Comparison of ENCODE assay signal across 10 mouse cellular contexts in genomic region chr14:78850666-78851065, GRCm38 (mm10). TPM values are rescaled to one million over a fixed set of nuclear protein-coding genes. Genes with fewer than 3 reads are reported as not detected.
DNase-seq lines count a peak whose midpoint lies in the region; ATAC-seq and TF ChIP-seq lines count a peak whose summit lies in the region.
"Had no signal": no experiment of that assay in that cellular context is flagged by ENCODE, and none has a peak within 500 bp of the region (broad histone marks: within the 10 kb centered on the region; RNA-seq: fewer than 3 reads in every experiment).

No protein-coding gene starts in this region.

- no peak for TF ChIP-seq CTCF in liver, adult 2 months (IDR thresholded peaks at IDR 0.05; ENCODE audit: low read depth, low read length)

- no peak for ATAC-seq in lung, embryonic 16.5 days (ENCODE audit: low read depth)
- ATAC-seq in hindbrain, embryonic 15.5 days (ENCODE audit: low FRiP score, low read depth) = peak; percentile 58; the same call in 1 of the 2 replicates

- no peaks in the 10 kb centered on the region for H3K36me3 ChIP-seq in lung, embryonic 16.5 days (ENCODE audit: control insufficient read depth, insufficient read depth, low read length)
- no peaks in the 10 kb centered on the region for H3K36me3 ChIP-seq in hindbrain, embryonic 15.5 days
- H3K36me3 ChIP-seq in liver, adult 2 months (ENCODE audit: control insufficient read depth, insufficient read depth, low read length) = no peaks in the 10 kb centered on the region
- H3K36me3 ChIP-seq: embryonic facial prominence, embryonic 15.5 days; lung, embryonic 15.5 days had no signal

- intact Hi-C loops in left cerebral cortex, postnatal 14 days (cut with DNase I) = loop anchor here (5.0 kb wide), 3 partner anchors 87 to 257 kb away; no protein-coding TSS in a partner anchor

- peak overlapping the region; percentile 16; the same call in 1 of the 2 replicates for H3K4me2 ChIP-seq in lung, embryonic 16.5 days (ENCODE audit: low read depth, low read length)
- H3K4me2 ChIP-seq in hindbrain, embryonic 15.5 days = peak overlapping the region; percentile 12; the same call in 1 of the 2 replicates

- no peak overlapping the region for H3K4me3 ChIP-seq in lung, embryonic 16.5 days (ENCODE audit: low read length)
- no peak overlapping the region for H3K4me3 ChIP-seq in hindbrain, embryonic 15.5 days
- no peak overlapping the region for H3K4me3 ChIP-seq in liver, adult 2 months (ENCODE audit: insufficient read depth, low read depth, low read length)
- H3K4me3 ChIP-seq: embryonic facial prominence, embryonic 15.5 days; lung, embryonic 15.5 days had no signal

- WGBS in lung, embryonic 16.5 days = 17% methylated on average over 8 of the region's 8 CpGs
- 16% methylated on average over 8 of the region's 8 CpGs for WGBS in hindbrain, embryonic 15.5 days
- 14% methylated on average over 8 of the region's 8 CpGs for WGBS in liver, adult 2 months

- TF ChIP-seq POLR2A in liver, adult 2 months (IDR thresholded peaks at IDR 0.05; ENCODE audit: extremely low read depth, insufficient read depth, low read length) = no peak

- no peak for DNase-seq in lung, postnatal 14 days
- peak; percentile 100 for DNase-seq in liver, adult 2 months (ENCODE audit: extremely low read depth, low read depth, low spot score)
- peak; percentile 81 for DNase-seq in yolk sac, embryonic 10.5 days (ENCODE audit: low spot score)
- no peak for DNase-seq in cerebellum, postnatal 25 days
- DNase-seq in left cerebral cortex, postnatal 14 days (ENCODE audit: low spot score in 2 of 2) = no peak
- DNase-seq in gastrocnemius, adult 18-20 months (ENCODE audit: low spot score) = no peak

- H3K27me3 ChIP-seq in lung, embryonic 16.5 days (ENCODE audit: control insufficient read depth, insufficient read depth, low read depth, low read length) = no peaks in the 10 kb centered on the region
- no peaks in the 10 kb centered on the region for H3K27me3 ChIP-seq in hindbrain, embryonic 15.5 days
- H3K27me3 ChIP-seq in liver, adult 2 months (ENCODE audit: control insufficient read depth, insufficient read depth, low read length) = no peaks in the 10 kb centered on the region
- H3K27me3 ChIP-seq: embryonic facial prominence, embryonic 15.5 days; lung, embryonic 15.5 days had no signal

- no peak overlapping the region for H3K9ac ChIP-seq in lung, embryonic 16.5 days (ENCODE audit: low read length)
- no peak overlapping the region for H3K9ac ChIP-seq in hindbrain, embryonic 15.5 days
- H3K9ac ChIP-seq in liver, adult 2 months (ENCODE audit: low read depth, low read length) = no peak overlapping the region
- H3K9ac ChIP-seq: embryonic facial prominence, embryonic 15.5 days; lung, embryonic 15.5 days had no signal

- H3K27ac ChIP-seq in lung, embryonic 16.5 days (ENCODE audit: low read length) = no peak overlapping the region
- H3K27ac ChIP-seq in hindbrain, embryonic 15.5 days (replicated peaks) = no peak overlapping the region
- peak overlapping the region; percentile 43 for H3K27ac ChIP-seq in liver, adult 2 months (replicated peaks; ENCODE audit: insufficient read depth, low read depth, low read length)
- H3K27ac ChIP-seq: embryonic facial prominence, embryonic 15.5 days; lung, embryonic 15.5 days had no signal

- H3K79me2 ChIP-seq in liver, adult 2 months (ENCODE audit: control insufficient read depth, insufficient read depth, low read length) = peaks cover 6% of the 10 kb centered on the region

- H3K9me3 ChIP-seq in lung, embryonic 16.5 days (ENCODE audit: control insufficient read depth, low read length) = no peaks in the 10 kb centered on the region
- no peaks in the 10 kb centered on the region for H3K9me3 ChIP-seq in hindbrain, embryonic 15.5 days
- H3K9me3 ChIP-seq: embryonic facial prominence, embryonic 15.5 days; lung, embryonic 15.5 days had no signal

- H3K4me1 ChIP-seq in lung, embryonic 16.5 days (replicated peaks; ENCODE audit: control insufficient read depth, insufficient read depth, low read length) = peaks cover 11% of the 10 kb centered on the region
- peaks cover 19% of the 10 kb centered on the region for H3K4me1 ChIP-seq in hindbrain, embryonic 15.5 days (replicated peaks)
- peaks cover 18% of the 10 kb centered on the region for H3K4me1 ChIP-seq in liver, adult 2 months (ENCODE audit: control insufficient read depth, insufficient read depth, low read length)

RNA-seq across cellular contexts. Expression of gene Vwa8, which starts 1.8 kb away (rescaled TPM):
- 10.3 and 10.5 TPM in 2 replicates for polyA plus RNA-seq in lung, embryonic 16.5 days (2015; fragmentation: Nextera tagmentation; extraction: Ambion mirVana)
- 7.1 and 8.4 TPM in 2 replicates for polyA plus RNA-seq in hindbrain, embryonic 15.5 days (2015; fragmentation: Nextera tagmentation; extraction: Ambion mirVana)
- total RNA-seq in liver, adult 2 months (2014; rRNA removed) = 88.7 and 106 TPM in 2 replicates
- polyA plus RNA-seq in liver, adult 2 months (2012; rRNA removed) = 44.0 and 48.9 TPM in 2 replicates
- total RNA-seq in left cerebral cortex, postnatal 14 days (2021) = 10 to 100 TPM; 21.1 to 24.3 TPM
- 10 to 100 TPM; 70.0 to 84.6 TPM for total RNA-seq in gastrocnemius, adult 18-20 months (2021)

Comparison
In these comparisons a context has a peak if more than half of its experiments do, and no peak if none do; other contexts are left out.
1. DNase-seq: peak in liver, adult 2 months (single experiment) and yolk sac, embryonic 10.5 days (single experiment); none in lung, postnatal 14 days (single experiment), cerebellum, postnatal 25 days (0 of 2), left cerebral cortex, postnatal 14 days (0 of 2) and gastrocnemius, adult 18-20 months (single experiment).